Mouse (Mus musculus) G1E (cell line): ENCODE results near the gene Keap1.

Experiments used
- CTCF ChIP-seq: IDR thresholded peaks from 2 replicates; pipeline ENCODE4 v1.5.1; 2012; ENCODE audit warnings: low read depth, low read length, inconsistent platforms, mixed read lengths
- GATA1 ChIP-seq: IDR thresholded peaks from 2 replicates; pipeline ENCODE4 v1.6.1; 2012; ENCODE audit warnings: borderline replicate concordance, low read length, inconsistent platforms, mixed read lengths
- GATA2 ChIP-seq: IDR thresholded peaks from 2 replicates; pipeline ENCODE4 v1.6.1; 2012; ENCODE audit warnings: low read depth, low read length, inconsistent platforms, borderline replicate concordance

- TF ChIP-seq CTCF: no peak
- TF ChIP-seq GATA1: no peak
- no peak for TF ChIP-seq GATA2
These were observed 58.3 kb downstream of the Keap1 start for GRCm38 (mm10) chr9:21180841-21181240.
